Mouse (Mus musculus) brown adipose tissue, adult 24 weeks (tissue): Measurements from ENCODE around the gene Fam171a2. TPM values are rescaled to one million over a fixed set of nuclear protein-coding genes. Genes with fewer than 3 reads are reported as not detected.
A peak's percentile ranks its signal among the peaks of the same experiment; 100 is the strongest.

ENCODE experiments used
- H3K27ac ChIP-seq: fragments of 200-500 bp; replicated peaks from 2 replicates; pipeline ENCODE4 v1.5.1; 2012; ENCODE audit warnings: low read depth, mild to moderate bottlenecking, low read length
- H3K4me1 ChIP-seq: fragments of 200-500 bp; 2 replicates; pipeline ENCODE4 v1.6.1; 2012; ENCODE audit warnings: low read length, mixed read lengths; ENCODE audit not compliant: control insufficient read depth, insufficient read depth, insufficient read length
- H3K4me3 ChIP-seq: fragments of 200-500 bp; 2 replicates; pipeline ENCODE4 v1.5.1; 2012; ENCODE audit warnings: low read depth, mild to moderate bottlenecking, low read length, moderate library complexity; ENCODE audit not compliant: insufficient read depth
- polyA plus RNA-seq: library from polyadenylated mRNA; stranded (reverse); fragments of >200 nt; gene quantifications from 2 replicates; pipeline ENCODE4 v1.2.4, GENCODE M21; 2012; ENCODE audit not compliant: missing spikeins, insufficient read depth, insufficient read length

Fam171a2 gene
- polyA plus RNA-seq, 1 experiment: 1.0 TPM

DNA sequence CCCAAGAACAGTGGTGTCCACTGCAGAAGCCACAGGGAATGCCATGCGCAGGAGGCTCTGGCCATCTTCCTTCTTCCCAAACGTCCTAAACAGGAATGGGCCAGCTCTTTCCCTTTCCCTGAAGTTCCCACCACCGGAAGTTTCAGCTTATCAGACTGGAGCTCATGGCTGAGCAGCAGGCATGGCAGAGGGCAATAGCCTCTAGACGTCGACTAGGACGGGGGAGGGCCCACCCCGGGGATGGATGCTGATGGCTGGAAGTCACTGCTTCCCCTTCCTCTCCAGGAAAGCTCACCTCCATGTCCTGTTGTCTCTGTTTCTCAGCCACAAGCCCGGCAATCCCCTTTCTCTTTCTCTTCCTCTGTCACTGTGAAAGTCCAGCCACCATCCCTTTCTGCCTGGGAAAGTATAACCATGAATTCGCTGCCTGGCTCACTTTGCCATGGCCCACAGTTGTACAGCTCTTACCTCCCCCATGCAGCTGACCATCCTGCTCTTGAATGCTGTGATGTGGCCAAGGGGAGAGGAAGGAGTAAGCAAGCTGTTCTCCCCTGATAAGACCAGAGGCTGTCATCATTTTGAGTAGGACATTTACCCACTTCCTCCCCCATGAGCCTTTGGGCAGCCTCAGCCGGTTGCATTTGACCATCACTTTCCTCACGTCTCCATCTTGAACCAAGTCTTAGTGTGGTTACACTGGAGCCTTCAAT is 22.3 kb upstream of the Fam171a2 start, which contains the start of gene Itga2b:
TSS of gene Itga2b (minus strand) at position 475 of the 710 bp plus-strand sequence.
- no peak within 1 kb of the TSS for H3K27ac ChIP-seq
- peaks cover 7% of the 10 kb centered on the region; the same call in 1 of the 2 replicates for H3K4me1 ChIP-seq
- no peak within 1 kb of the TSS for H3K4me3 ChIP-seq

DNA sequence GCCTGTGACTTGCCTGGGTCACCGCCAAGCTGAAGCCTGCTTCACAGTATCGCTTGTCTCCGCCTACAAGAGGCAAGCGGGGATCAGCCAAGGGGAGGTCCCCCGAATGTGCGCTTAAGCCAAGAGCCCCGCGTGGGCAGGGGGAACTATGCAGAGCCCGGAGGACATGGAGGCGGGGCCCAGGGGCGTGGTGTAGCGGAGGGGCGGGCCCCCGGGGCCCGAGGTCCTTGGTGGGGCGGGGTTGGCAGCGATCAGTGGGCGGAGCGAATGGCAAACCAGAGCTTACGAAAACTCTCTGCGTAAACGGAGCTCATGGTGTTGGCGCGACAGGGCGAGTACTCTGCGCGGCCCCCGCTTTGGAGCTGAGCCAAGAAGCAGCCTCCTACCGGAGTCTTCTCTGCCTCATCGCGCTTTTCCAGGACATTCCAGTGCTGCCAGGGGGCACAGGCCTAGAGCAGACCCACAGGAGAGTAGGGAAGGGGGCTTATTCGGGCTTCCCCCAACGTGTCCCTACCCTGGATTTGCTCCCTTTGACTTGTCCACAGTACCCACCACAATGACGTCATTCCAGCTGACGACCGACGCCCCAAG is 19.7 kb upstream of the Fam171a2 start:
- no peak overlapping the region; the same call in 1 of the 2 replicates for H3K27ac ChIP-seq
- H3K4me3 ChIP-seq: peak overlapping the region; percentile 48
- peaks cover 7% of the 10 kb centered on the region; the same call in 1 of the 2 replicates for H3K4me1 ChIP-seq

DNA sequence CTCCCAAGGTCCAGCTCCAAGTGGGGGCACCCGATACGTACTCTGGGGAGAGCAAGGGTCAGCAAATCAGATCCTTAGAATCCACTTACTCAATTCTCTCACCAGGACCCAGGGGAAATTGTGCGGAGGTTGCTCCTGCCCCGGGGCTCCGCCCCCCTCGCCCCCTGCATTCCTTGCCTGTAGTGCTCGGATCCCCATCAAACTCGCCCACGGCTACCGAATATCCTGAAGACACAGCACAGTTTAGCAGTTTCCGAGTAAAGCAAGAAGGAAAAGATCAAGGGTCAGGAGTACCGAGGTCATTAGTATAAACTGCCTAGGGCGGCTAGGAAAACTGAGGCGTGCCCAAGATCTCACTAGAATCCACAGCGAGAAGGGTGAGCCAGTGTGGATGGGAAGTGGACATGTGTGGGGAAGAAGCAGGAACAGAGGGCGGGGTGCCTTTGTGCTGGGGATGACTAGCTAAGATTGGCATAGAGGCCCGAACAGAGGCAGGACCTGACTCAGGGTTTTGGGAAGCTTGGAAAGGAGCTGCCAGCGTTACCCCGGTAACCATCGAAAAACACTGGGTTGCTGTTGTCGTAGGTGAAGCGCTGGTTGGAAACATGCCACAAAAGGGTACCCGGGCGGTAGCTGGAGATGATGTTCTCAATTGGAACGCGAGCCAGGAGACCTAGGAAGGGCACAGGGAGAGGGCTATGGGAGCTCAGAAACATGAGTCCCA is 18.4 kb upstream of the Fam171a2 start:
- peaks cover 7% of the 10 kb centered on the region; the same call in 1 of the 2 replicates for H3K4me1 ChIP-seq
- peak overlapping the region; percentile 15; the same call in 1 of the 2 replicates for H3K27ac ChIP-seq
- H3K4me3 ChIP-seq: no peak overlapping the region

DNA sequence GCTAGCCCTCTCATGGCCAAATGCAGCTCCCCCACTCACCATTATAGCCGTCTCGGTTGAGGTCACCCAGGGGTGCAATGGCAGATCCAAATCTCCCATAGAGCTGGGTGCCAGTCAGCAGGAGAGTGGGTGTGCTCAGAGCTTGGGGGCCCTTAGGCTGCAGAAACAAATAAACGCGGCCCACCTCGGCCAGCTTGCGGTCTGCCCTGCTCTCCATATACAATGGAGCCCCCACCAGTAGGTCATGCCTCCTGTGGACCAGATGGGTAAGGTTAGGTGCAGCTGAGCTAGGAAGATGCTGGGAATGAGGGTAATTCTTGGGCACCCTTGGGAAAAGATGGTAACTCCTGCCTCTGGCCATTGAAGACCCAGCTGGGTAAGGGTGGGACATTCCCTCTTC is 17.4 kb upstream of the Fam171a2 start:
- Histone ChIP-seq H3K4me1 (peaks cover 7% of the 10 kb centered on the region; the same call in 1 of the 2 replicates), H3K27ac (no peak overlapping the region), H3K4me3 (no peak overlapping the region)

DNA sequence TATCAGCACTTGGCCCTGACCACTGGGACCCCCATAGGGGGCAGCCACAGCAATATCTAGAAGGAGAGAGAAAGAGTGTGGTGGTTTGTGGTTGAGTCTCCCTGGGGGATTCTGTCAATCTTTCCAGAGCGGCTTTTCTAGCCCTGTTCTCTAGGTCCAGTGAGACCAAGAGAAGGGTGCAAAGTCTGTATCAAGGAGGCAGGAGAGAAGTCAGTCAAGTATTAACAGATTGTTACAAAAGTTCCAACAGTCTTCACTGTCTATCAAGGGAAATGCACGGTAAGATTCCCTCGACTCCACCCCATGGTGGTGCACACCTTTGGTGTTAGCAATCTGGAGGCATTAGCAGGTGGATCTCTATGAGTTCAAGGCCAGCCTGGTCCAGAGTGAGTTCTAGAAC is 14.3 kb upstream of the Fam171a2 start:
- 0 out of 2 replicates have a peak, but pooled peaks cover 7% of the 10 kb centered on the region for H3K4me1 ChIP-seq
- H3K4me3 ChIP-seq: no peak overlapping the region
- H3K27ac ChIP-seq: no peak overlapping the region

DNA sequence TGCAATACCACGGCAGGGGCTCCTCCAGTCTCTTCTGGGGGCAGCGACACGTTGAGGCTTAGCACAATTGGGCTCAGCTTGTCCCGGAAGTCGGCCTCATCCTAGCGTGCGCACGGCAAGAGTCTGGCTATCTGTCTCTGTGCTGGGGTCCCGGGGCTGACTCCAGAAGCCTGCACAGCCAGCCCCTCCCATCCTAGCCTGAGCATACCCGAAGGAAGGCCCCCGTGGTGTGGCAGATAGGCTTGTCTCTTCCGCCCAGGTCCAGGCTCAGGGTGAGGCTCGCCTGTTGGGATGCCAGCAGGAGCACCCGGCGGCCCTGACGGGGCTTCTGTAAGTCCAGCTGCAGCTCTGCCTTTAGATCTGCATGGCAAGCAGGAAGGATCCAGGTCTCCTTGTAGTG is 13.1 kb upstream of the Fam171a2 start:
- Histone ChIP-seq H3K4me3 (no peak overlapping the region), H3K27ac (no peak overlapping the region), H3K4me1 (peaks cover 3% of the 10 kb centered on the region)

DNA sequence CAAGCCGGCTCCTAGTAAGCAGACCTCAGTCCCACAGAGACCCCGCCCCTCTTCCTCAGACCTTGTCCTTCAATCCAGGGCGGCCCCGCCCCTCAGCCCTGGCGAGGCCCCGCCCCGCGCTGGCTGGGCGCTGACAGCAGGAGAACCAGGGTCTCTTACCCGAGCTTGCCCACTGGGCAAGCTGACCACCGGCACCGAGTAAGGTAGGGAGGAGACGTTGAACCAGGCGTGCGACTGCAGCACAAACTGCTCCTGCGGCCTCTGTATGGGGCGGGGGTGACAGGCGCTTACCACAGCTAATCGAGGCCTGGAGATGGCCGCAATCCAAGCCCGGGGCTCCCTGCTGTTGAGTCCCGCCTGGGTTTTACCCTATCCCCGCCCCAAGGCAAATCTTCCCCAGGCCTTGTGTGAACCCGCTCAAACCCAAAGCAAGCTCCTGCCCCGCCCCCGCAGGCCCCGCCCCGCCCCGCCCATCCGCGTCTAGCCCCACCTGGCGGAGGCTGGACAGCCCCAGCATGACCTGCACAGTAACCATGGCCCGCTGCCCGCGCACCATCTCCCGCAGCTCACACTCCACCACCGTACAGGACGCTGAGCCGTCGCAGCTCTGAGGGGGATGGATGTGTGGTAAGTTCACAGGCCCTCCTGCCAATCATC is 8.4 kb upstream of the Fam171a2 start:
- peak overlapping the region; percentile 62 for H3K4me3 ChIP-seq
- no peak overlapping the region for H3K27ac ChIP-seq
- H3K4me1 ChIP-seq: peaks cover 6% of the 10 kb centered on the region

DNA sequence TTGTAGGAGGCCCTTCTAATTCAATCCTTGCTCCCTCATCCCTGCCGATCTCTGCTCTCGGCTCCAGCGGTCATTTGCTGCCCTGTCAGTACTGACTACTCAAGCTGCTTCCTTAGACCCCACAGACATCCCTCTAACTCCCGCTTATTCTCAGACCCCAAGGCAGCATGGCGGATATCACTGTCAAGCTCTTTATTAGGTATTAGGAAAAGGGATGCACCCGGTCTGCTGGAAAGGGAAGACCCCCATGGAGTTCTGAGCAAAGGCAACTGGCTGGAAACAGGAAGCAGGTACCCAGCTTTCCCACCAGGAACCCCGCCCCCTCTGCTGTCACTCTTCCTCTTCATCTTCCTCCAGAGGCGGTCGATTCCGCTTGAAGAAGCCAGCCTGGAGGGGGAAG is 5.6 kb upstream of the Fam171a2 start:
- no peak overlapping the region for H3K4me3 ChIP-seq
- H3K4me1 ChIP-seq: peaks cover 6% of the 10 kb centered on the region
- no peak overlapping the region for H3K27ac ChIP-seq

DNA sequence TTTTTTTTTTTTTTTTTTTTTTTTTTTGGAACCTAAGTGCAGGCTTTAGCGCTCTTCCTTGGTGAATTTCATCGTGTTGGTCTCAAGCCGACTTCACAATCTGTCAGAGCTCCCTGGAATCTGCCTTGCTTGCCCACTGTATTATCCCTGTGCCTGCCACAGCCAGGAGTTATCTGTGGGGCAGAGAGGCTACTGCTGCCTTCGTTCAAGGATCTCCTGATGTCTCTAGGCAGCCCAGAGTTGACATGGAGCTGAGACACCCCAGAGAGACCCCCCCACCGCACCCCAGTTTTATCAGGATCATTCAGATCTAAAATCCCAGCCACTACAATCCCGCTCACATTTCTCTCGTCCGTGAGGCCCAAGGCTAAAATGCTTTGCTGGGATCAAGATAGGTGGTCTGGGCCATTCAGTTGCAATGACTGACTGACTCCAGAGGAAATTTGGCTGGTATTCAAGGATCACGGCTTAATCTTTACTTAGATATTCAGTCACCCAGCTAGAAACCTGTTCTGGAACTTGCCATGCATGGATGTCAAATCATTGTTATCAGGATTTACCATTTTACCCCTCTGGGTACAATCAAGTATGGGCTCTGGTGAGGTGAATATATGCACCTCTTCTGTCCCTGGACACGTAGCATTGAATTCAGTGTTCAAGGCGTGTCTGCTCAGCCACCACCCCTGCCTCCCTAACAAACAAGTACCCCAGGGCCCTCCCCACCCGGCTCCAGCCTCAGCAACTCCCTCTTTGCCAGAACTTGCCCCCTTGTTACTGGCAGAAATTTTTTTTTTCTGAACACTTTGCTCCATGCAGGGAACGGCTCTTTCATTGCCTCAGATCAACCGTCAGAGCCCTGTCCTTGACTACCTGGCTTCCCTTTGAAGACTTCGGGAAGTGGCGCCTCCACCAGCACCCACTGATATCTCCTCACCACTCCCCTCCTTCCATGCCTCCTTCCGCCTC is 1.8 kb upstream of the Fam171a2 start:
- Histone ChIP-seq H3K27ac (no peak overlapping the region), H3K4me3 (no peak overlapping the region), H3K4me1 (peaks cover 7% of the 10 kb centered on the region)

DNA sequence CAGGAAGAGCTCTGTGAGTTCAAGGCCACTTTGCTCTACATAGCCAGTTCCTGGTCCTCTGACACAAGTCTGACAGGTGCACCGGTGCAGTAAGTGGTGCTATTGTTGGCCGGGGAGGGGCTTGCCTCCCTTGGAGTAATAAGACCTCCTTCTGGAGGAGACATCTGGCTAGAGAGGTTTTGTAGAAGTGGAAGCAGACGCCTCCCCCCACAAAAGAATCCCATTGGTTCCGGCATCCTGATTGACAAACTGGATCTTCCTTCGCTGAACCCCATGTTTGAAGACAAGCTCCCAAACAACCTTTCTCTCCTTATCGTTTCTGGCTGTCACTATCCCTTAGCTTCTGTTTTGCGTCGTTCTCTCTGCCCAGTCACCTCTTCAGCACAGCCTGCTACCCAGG is 845 bp upstream of the Fam171a2 start:
- H3K27ac ChIP-seq: no peak overlapping the region
- peaks cover 7% of the 10 kb centered on the region for H3K4me1 ChIP-seq
- no peak overlapping the region for H3K4me3 ChIP-seq

DNA sequence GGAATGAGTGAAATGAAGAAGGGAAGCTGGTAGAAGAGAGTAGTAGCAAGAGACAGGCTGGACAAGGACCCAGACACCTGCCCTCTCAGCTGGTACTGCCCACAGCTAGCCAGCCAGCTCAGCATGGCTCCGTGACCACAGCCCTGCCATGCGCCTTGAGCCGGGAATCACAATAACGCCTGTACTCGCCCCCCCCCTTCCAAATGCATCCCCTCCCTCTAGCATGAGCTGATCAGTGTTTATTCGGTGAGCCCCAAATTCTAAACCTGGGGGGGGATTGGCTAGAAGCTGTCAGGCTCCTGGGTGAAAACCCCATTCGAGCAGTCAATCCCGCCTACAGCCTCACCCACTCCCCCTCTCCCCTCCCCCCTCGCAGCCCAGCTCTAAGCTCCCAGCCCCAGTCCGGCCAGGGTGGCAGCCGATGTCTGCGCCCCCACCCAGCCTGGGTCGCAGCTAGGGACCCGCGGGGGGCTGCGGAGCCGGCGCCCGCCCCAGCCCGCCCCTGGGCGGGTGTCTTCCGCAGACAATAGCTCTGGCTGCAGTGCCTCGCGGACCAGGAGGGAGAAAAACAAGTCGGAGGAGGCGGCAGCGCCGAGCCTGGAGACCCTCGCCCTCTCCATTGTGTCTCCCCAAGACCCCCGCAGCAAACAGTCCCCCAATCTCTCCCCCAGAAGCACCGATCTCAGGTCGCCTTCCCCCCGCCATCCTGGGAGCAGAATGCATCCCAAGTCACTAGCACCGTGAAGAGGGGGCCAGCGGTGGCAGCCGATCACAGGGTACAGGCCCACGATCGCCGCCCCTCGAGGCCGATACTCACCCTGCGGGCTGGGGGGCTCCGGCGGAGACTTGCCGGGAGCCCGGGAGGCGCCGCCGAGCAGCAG is 661 bp downstream of the Fam171a2 start:
- H3K27ac ChIP-seq: peak overlapping the region; percentile 58; the same call in 1 of the 2 replicates
- peak overlapping the region; percentile 79 for H3K4me3 ChIP-seq
- H3K4me1 ChIP-seq: peaks cover 7% of the 10 kb centered on the region

DNA sequence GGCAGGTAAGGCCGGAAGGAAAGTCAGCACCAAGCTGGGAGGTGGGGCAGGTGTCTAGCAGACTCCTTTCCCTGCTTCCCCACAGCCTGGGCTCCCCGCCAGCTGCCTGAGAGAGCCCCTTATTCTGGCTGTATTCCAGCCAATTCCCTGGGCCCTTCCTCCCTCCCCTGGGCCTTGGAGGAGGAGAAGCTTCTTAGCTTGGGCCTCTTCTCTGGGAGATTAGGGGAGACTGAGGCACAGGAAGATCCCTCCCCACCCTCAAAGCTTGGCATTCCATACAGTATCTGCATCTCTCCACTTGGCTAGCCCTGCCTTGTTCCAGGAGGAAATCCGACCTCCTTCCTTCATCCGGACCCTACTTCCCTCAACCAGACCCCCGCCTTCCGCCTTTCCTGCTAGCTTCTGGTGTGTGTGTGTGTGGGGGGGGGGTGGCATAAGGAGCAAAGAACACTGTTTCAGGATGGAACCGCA is 1.6 kb downstream of the Fam171a2 start:
- peak overlapping the region; percentile 39 for H3K27ac ChIP-seq
- peaks cover 7% of the 10 kb centered on the region for H3K4me1 ChIP-seq
- H3K4me3 ChIP-seq: peak overlapping the region; percentile 79

DNA sequence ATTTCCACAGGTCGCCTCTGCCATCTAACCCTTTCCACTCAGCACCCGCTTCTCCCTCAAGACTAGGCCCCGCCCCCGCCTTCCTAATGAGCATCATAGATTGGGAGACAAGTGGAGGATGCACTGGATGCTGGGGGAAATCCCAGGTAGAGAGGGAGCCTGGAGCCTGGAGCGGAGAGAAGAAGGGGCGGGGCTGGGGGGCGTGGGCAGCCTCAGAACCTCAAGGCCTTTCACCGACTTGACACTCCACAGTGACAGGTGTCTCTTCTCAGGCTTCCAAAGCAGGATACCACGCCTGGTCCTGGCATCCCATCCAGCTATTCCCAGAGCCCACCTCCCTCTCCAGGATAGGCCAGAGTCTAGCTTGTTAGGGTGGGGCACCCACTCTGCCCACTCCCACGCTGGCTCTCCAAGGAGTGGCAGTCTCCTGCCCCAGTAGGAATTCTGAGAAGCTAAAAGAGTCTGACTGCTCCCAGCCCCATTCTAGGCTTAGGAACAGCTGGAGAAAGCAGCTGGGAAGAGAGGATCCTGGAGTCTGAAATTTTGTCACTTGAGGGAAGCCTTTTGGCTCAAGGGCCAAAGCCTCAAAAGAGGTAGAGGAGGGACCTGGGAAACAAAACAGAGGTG is 2.1 kb downstream of the Fam171a2 start:
- Histone ChIP-seq H3K27ac (peak overlapping the region; percentile 39), H3K4me3 (peak overlapping the region; percentile 79; the same call in 1 of the 2 replicates), H3K4me1 (peaks cover 7% of the 10 kb centered on the region)
